ENCODE assay signal across 13 mouse cellular contexts in genomic region chr2:170024939-170025338, GRCm38 (mm10).
DNase-seq lines count a peak whose midpoint lies in the region; ATAC-seq and TF ChIP-seq lines count a peak whose summit lies in the region.
"Had no signal": no experiment of that assay in that cellular context is flagged by ENCODE, and none has a peak within 500 bp of the region (broad histone marks: within the 10 kb centered on the region; RNA-seq: fewer than 3 reads in every experiment).

No protein-coding gene starts in this region.

- intact Hi-C loops in heart, postnatal 36 days (cut with DNase I), result no loop called here

- TF ChIP-seq CTCF in testis, adult 2 months (IDR thresholded peaks at IDR 0.05; ENCODE audit: control insufficient read depth, insufficient read depth, insufficient replicate concordance, low read depth, low read length), result no peak

- no peaks in the 10 kb centered on the region for H3K27me3 ChIP-seq in heart, embryonic 15.5 days
- H3K27me3 ChIP-seq in testis, adult 2 months (ENCODE audit: control insufficient read depth, insufficient read depth, low read length), result no peaks in the 10 kb centered on the region
- no peaks in the 10 kb centered on the region for H3K27me3 ChIP-seq in forebrain, embryonic 11.5 days (ENCODE audit: control insufficient read depth, insufficient read depth, low read length)
- H3K27me3 ChIP-seq: limb, embryonic 15.5 days; neural tube, embryonic 15.5 days had no signal

- no peak overlapping the region for H3K4me2 ChIP-seq in heart, embryonic 15.5 days
- H3K4me2 ChIP-seq in forebrain, embryonic 11.5 days (ENCODE audit: low read depth, low read length, severe bottlenecking), result no peak overlapping the region
- H3K4me2 ChIP-seq: heart, embryonic 11.5 days; limb, embryonic 15.5 days; midbrain, embryonic 11.5 days; neural tube, embryonic 15.5 days had no signal

- 80% methylated on average over 8 of the region's 8 CpGs for WGBS in heart, embryonic 15.5 days
- WGBS in forebrain, embryonic 11.5 days, result 88% methylated on average over 8 of the region's 8 CpGs

- H3K9ac ChIP-seq in heart, embryonic 15.5 days, result no peak overlapping the region
- no peak overlapping the region for H3K9ac ChIP-seq in forebrain, embryonic 11.5 days (ENCODE audit: low read length)
- H3K9ac ChIP-seq: limb, embryonic 15.5 days; neural tube, embryonic 15.5 days had no signal

- 0 out of 2 replicates have a peak, but pooled peaks have one; percentile 18 for ATAC-seq in heart, embryonic 15.5 days (replicated peaks; ENCODE audit: insufficient number of reproducible peaks, insufficient read depth, low FRiP score, low read depth)
- peak; percentile 48 for ATAC-seq in megakaryocyte progenitor cell, adult 5-6 weeks (replicated peaks; ENCODE audit: poor library complexity)
- ATAC-seq in forebrain, embryonic 11.5 days (replicated peaks; ENCODE audit: low FRiP score), result no peak
- ATAC-seq: forebrain, embryonic 16.5 days had no signal

- no peak overlapping the region for H3K4me3 ChIP-seq in heart, embryonic 15.5 days
- peak overlapping the region; percentile 68 for H3K4me3 ChIP-seq in testis, adult 2 months (ENCODE audit: control insufficient read depth, low read depth, low read length)
- H3K4me3 ChIP-seq in forebrain, embryonic 11.5 days (ENCODE audit: low read depth, low read length), result no peak overlapping the region
- H3K4me3 ChIP-seq: limb, embryonic 15.5 days; neural tube, embryonic 15.5 days had no signal

- no peak for TF ChIP-seq POLR2A in testis, adult 2 months (IDR thresholded peaks at IDR 0.05; ENCODE audit: control insufficient read depth, low read depth, low read length)

- H3K27ac ChIP-seq in heart, embryonic 15.5 days, result no peak overlapping the region
- H3K27ac ChIP-seq in testis, adult 2 months (ENCODE audit: control insufficient read depth, insufficient read depth, low read depth, low read length), result peak overlapping the region; percentile 32; the same call in 1 of the 2 replicates
- no peak overlapping the region for H3K27ac ChIP-seq in forebrain, embryonic 11.5 days (ENCODE audit: low read depth, low read length)
- H3K27ac ChIP-seq: limb, embryonic 15.5 days; neural tube, embryonic 15.5 days had no signal

- H3K36me3 ChIP-seq in heart, embryonic 15.5 days, result no peaks in the 10 kb centered on the region
- no peaks in the 10 kb centered on the region for H3K36me3 ChIP-seq in testis, adult 2 months (ENCODE audit: control insufficient read depth, insufficient read depth, low read length)
- no peaks in the 10 kb centered on the region for H3K36me3 ChIP-seq in forebrain, embryonic 11.5 days (ENCODE audit: control insufficient read depth, insufficient read depth, low read length)
- H3K36me3 ChIP-seq: limb, embryonic 15.5 days; neural tube, embryonic 15.5 days had no signal

- no peak for DNase-seq in heart, postnatal 36 days
- no peak for DNase-seq in testis, postnatal 10 days (ENCODE audit: low spot score)
- DNase-seq in retina, postnatal 1 day, result no peak
- no peak for DNase-seq in gastrocnemius, postnatal 25 days
- DNase-seq in forebrain, embryonic 11.5 days (ENCODE audit: low spot score), result no peak

- H3K4me1 ChIP-seq in heart, embryonic 15.5 days (replicated peaks), result no peaks in the 10 kb centered on the region
- H3K4me1 ChIP-seq in testis, adult 2 months (ENCODE audit: control insufficient read depth, insufficient read depth, low read length), result peaks cover 12% of the 10 kb centered on the region
- H3K4me1 ChIP-seq in forebrain, embryonic 11.5 days (replicated peaks; ENCODE audit: control insufficient read depth, insufficient read depth, low read length), result no peaks in the 10 kb centered on the region; the same call in 1 of the 2 replicates
- H3K4me1 ChIP-seq: limb, embryonic 15.5 days had no signal

- no peaks in the 10 kb centered on the region for H3K9me3 ChIP-seq in heart, embryonic 15.5 days (replicated peaks)
- peaks cover 4% of the 10 kb centered on the region; the same call in 1 of the 2 replicates for H3K9me3 ChIP-seq in forebrain, embryonic 11.5 days (ENCODE audit: control insufficient read depth, low read length)
- H3K9me3 ChIP-seq: limb, embryonic 15.5 days; neural tube, embryonic 15.5 days had no signal
